Mouse (Mus musculus): ENCODE results near the gene Casc4. TPM values are rescaled to one million over a fixed set of nuclear protein-coding genes. Genes with fewer than 3 reads are reported as not detected.
"Not testable (repeated sequence)": the region's sequence is repeated elsewhere in the genome, so short reads cannot be mapped to it uniquely, and the experiment has no call there.

Gene Casc4
- polyA plus RNA-seq, 1 experiment from 2014 or later = 26.2 TPM

- WGBS = 0% methylated on average over 18 of the region's 18 CpGs
- Histone ChIP-seq H3K9me3 (no peaks in the 10 kb centered on the region), H3K27ac (peak overlapping the region; percentile 89), H3K4me3 (replicated peaks) (peak overlapping the region; percentile 91), H3K36me3 (no peaks in the 10 kb centered on the region), H3K9ac (replicated peaks) (peak overlapping the region; percentile 94), H3K4me2 (replicated peaks) (peak overlapping the region; percentile 80), H3K4me1 (replicated peaks) (peaks cover 26% of the 10 kb centered on the region), H3K27me3 (peaks cover 61% of the 10 kb centered on the region)
- ATAC-seq = no peak; the same call in none of the 2 replicates
Observed at GRCm38 (mm10) chr2:121866071-121866601, 634 bp upstream of the Casc4 start.

GRCm38 (mm10) chr2:121867051-121867928, 520 bp downstream of the Casc4 start:
- ATAC-seq = peak; percentile 82
- H3K27ac ChIP-seq = peak overlapping the region; percentile 89
- H3K27me3 ChIP-seq = peaks cover 61% of the 10 kb centered on the region

GRCm38 (mm10) chr2:121879506-121879905, 12.7 kb downstream of the Casc4 start:
- Histone ChIP-seq H3K36me3 (peaks cover 4% of the 10 kb centered on the region; the same call in 1 of the 2 replicates), H3K4me2 (replicated peaks) (no peak overlapping the region), H3K9ac (replicated peaks) (no peak overlapping the region), H3K27me3 (peaks cover 16% of the 10 kb centered on the region), H3K4me1 (replicated peaks) (no peaks in the 10 kb centered on the region), H3K27ac (no peak overlapping the region), H3K4me3 (replicated peaks) (no peak overlapping the region), H3K9me3 (no peaks in the 10 kb centered on the region)
- no peak for ATAC-seq
- WGBS = 72% methylated on average over 1 of the region's 1 CpGs

More at GRCm38 (mm10) chr2:121867051-121867928, 520 bp downstream of the Casc4 start:
- H3K9me3 ChIP-seq = no peaks in the 10 kb centered on the region
- H3K4me1 ChIP-seq (replicated peaks) = peaks cover 26% of the 10 kb centered on the region
- H3K4me3 ChIP-seq (replicated peaks) = peak overlapping the region; percentile 91
- H3K36me3 ChIP-seq = no peaks in the 10 kb centered on the region
- under 1% methylated on average over 56 of the region's 63 CpGs for WGBS
- H3K9ac ChIP-seq (replicated peaks) = peak overlapping the region; percentile 94
- peak overlapping the region; percentile 80 for H3K4me2 ChIP-seq (replicated peaks)

GRCm38 (mm10) chr2:121885509-121886106, 18.8 kb downstream of the Casc4 start:
- Histone ChIP-seq H3K27me3 (no peaks in the 10 kb centered on the region), H3K4me3 (replicated peaks) (no peak overlapping the region), H3K4me2 (replicated peaks) (no peak overlapping the region), H3K9me3 (no peaks in the 10 kb centered on the region), H3K4me1 (replicated peaks) (no peaks in the 10 kb centered on the region), H3K27ac (no peak overlapping the region), H3K9ac (replicated peaks) (no peak overlapping the region), H3K36me3 (peaks cover 4% of the 10 kb centered on the region; the same call in 1 of the 2 replicates)
- WGBS = 80% methylated on average over 1 of the region's 1 CpGs
- no peak for ATAC-seq

GRCm38 (mm10) chr2:121886406-121886805, 19.6 kb downstream of the Casc4 start:
- Histone ChIP-seq H3K4me1 (replicated peaks) (no peaks in the 10 kb centered on the region), H3K9ac (replicated peaks) (no peak overlapping the region), H3K27me3 (no peaks in the 10 kb centered on the region), H3K27ac (no peak overlapping the region), H3K4me2 (replicated peaks) (no peak overlapping the region), H3K9me3 (no peaks in the 10 kb centered on the region), H3K36me3 (no peaks in the 10 kb centered on the region), H3K4me3 (replicated peaks) (no peak overlapping the region)
- no peak for ATAC-seq
- 97% methylated on average over 1 of the region's 1 CpGs for WGBS

GRCm38 (mm10) chr2:121888720-121889497, 22.1 kb downstream of the Casc4 start:
- Histone ChIP-seq H3K27me3 (no peaks in the 10 kb centered on the region), H3K27ac (no peak overlapping the region), H3K36me3 (no peaks in the 10 kb centered on the region), H3K9ac (replicated peaks) (no peak overlapping the region), H3K4me2 (replicated peaks) (no peak overlapping the region), H3K9me3 (no peaks in the 10 kb centered on the region), H3K4me3 (replicated peaks) (no peak overlapping the region), H3K4me1 (replicated peaks) (no peaks in the 10 kb centered on the region)
- 84% methylated on average over 3 of the region's 3 CpGs for WGBS
- no peak for ATAC-seq

- Histone ChIP-seq H3K9me3 (no peaks in the 10 kb centered on the region), H3K27me3 (no peaks in the 10 kb centered on the region)
- no peak for ATAC-seq
Observed at GRCm38 (mm10) chr2:121895261-121895660, 28.5 kb downstream of the Casc4 start.

GRCm38 (mm10) chr2:121896825-121897224, 30.1 kb downstream of the Casc4 start:
- ATAC-seq = no peak
- no peak overlapping the region for H3K27ac ChIP-seq
- H3K9me3 ChIP-seq = no peaks in the 10 kb centered on the region
- 93% methylated on average over 1 of the region's 1 CpGs for WGBS
- no peaks in the 10 kb centered on the region; the same call in 1 of the 2 replicates for H3K36me3 ChIP-seq
- H3K27me3 ChIP-seq = no peaks in the 10 kb centered on the region
- H3K4me3 ChIP-seq (replicated peaks) = no peak overlapping the region
- no peak overlapping the region for H3K9ac ChIP-seq (replicated peaks)
- H3K4me1 ChIP-seq (replicated peaks) = no peaks in the 10 kb centered on the region
- no peak overlapping the region for H3K4me2 ChIP-seq (replicated peaks)

More at GRCm38 (mm10) chr2:121895261-121895660, 28.5 kb downstream of the Casc4 start:
- H3K4me1 ChIP-seq (replicated peaks) = no peaks in the 10 kb centered on the region
- H3K27ac ChIP-seq = no peak overlapping the region
- no peak overlapping the region for H3K9ac ChIP-seq (replicated peaks)
- no peak overlapping the region for H3K4me2 ChIP-seq (replicated peaks)
- WGBS = 84% methylated on average over 2 of the region's 2 CpGs
- H3K36me3 ChIP-seq = no peaks in the 10 kb centered on the region
- H3K4me3 ChIP-seq (replicated peaks) = no peak overlapping the region

- no peak overlapping the region for H3K4me2 ChIP-seq (replicated peaks)
- no peak for ATAC-seq
Observed at GRCm38 (mm10) chr2:121909975-121910374, 43.2 kb downstream of the Casc4 start.

GRCm38 (mm10) chr2:121916047-121916970, 49.5 kb downstream of the Casc4 start:
- 93% methylated on average over 5 of the region's 5 CpGs for WGBS

More at GRCm38 (mm10) chr2:121909975-121910374, 43.2 kb downstream of the Casc4 start:
- no peaks in the 10 kb centered on the region for H3K9me3 ChIP-seq
- no peak overlapping the region for H3K9ac ChIP-seq (replicated peaks)
- H3K4me1 ChIP-seq (replicated peaks) = no peaks in the 10 kb centered on the region
- H3K27me3 ChIP-seq = no peaks in the 10 kb centered on the region
- no peak overlapping the region for H3K4me3 ChIP-seq (replicated peaks)
- H3K27ac ChIP-seq = no peak overlapping the region
- peaks cover 49% of the 10 kb centered on the region for H3K36me3 ChIP-seq
- WGBS = 91% methylated on average over 3 of the region's 3 CpGs

GRCm38 (mm10) chr2:121937624-121938023, 70.9 kb downstream of the Casc4 start:
- H3K36me3 ChIP-seq = peaks cover 10% of the 10 kb centered on the region
- H3K4me2 ChIP-seq (replicated peaks); H3K27ac ChIP-seq; H3K4me1 ChIP-seq (replicated peaks); H3K9me3 ChIP-seq; H3K9ac ChIP-seq (replicated peaks); H3K27me3 ChIP-seq; H3K4me3 ChIP-seq (replicated peaks); ATAC-seq: not testable (repeated sequence)
- WGBS = 78% methylated on average over 2 of the region's 2 CpGs

More at GRCm38 (mm10) chr2:121916047-121916970, 49.5 kb downstream of the Casc4 start:
- H3K9me3 ChIP-seq = no peaks in the 10 kb centered on the region
- ATAC-seq = no peak
- no peak overlapping the region for H3K4me2 ChIP-seq (replicated peaks)
- no peaks in the 10 kb centered on the region for H3K27me3 ChIP-seq
- no peak overlapping the region for H3K4me3 ChIP-seq (replicated peaks)
- H3K9ac ChIP-seq (replicated peaks) = no peak overlapping the region
- H3K36me3 ChIP-seq = peaks cover 20% of the 10 kb centered on the region
- H3K27ac ChIP-seq = no peak overlapping the region
- H3K4me1 ChIP-seq (replicated peaks) = no peaks in the 10 kb centered on the region
